Mouse (Mus musculus): Measurements from ENCODE around the gene Glis2.

The Glis2 gene

GRCm38 (mm10) chr16:4659326-4659725 lies 64.8 kb downstream of the Glis2 start:
- DNase-seq (ENCODE audit: low spot score): no peak

- no peak for DNase-seq (ENCODE audit: low spot score)
These were observed 67.1 kb downstream of the Glis2 start for GRCm38 (mm10) chr16:4661605-4662004.

- DNase-seq (ENCODE audit: low spot score): no peak
These were observed 69.3 kb downstream of the Glis2 start for GRCm38 (mm10) chr16:4663806-4664205.

- DNase-seq (ENCODE audit: low spot score): no peak
These were observed 71.2 kb downstream of the Glis2 start for GRCm38 (mm10) chr16:4665726-4666125.

- peak; percentile 75 for DNase-seq (ENCODE audit: low spot score)
These were observed 72.8 kb downstream of the Glis2 start for GRCm38 (mm10) chr16:4667190-4667808.

- no peak for DNase-seq (ENCODE audit: low spot score)
These were observed 75.8 kb downstream of the Glis2 start for GRCm38 (mm10) chr16:4670317-4670716.

- no peak for DNase-seq (ENCODE audit: low spot score)
These were observed 79.6 kb downstream of the Glis2 start for GRCm38 (mm10) chr16:4674091-4674490.
